Mouse (Mus musculus) ES-Bruce4 (cell line): ENCODE data around the gene Gm17455.

ENCODE experiments used
- CTCF ChIP-seq: IDR thresholded peaks from one replicate; pipeline ENCODE4 v1.8.1; 2011; ENCODE audit warnings: low read depth, low read length
- EP300 ChIP-seq: IDR thresholded peaks from 2 replicates; pipeline ENCODE4 v1.6.1; 2011; ENCODE audit warnings: low read depth, low read length; ENCODE audit not compliant: insufficient read depth

- TF ChIP-seq CTCF: no peak
- TF ChIP-seq EP300: no peak
These were observed 46.1 kb upstream of the Gm17455 start for GRCm38 (mm10) chr10:60353241-60354002.
